Mouse (Mus musculus) MEL (cell line): Measurements from ENCODE around the gene 1700019N19Rik. TPM values are rescaled to one million over a fixed set of nuclear protein-coding genes. Genes with fewer than 3 reads are reported as not detected.

Experiments
- DNase-seq: peaks from one replicate; pipeline ENCODE4 v3.0.0; 2011; ENCODE audit warnings: low read depth, low spot score
- H3K27ac ChIP-seq: 2 replicates; pipeline ENCODE4 v1.5.1; 2012; ENCODE audit warnings: low read depth, mild to moderate bottlenecking, control low read depth, low read length, moderate library complexity; ENCODE audit not compliant: control insufficient read depth
- H3K27me3 ChIP-seq, 2 experiments: fragments of 150-350 bp in 1 of 2; sonication (generic) in 1 of 2; 2 replicates each; pipeline ENCODE4 v1.6.1; 2012; ENCODE audit warnings: low read length in 2 of 2, mild to moderate bottlenecking in 2 of 2, improper control_type of control experiment in 1 of 2, moderate library complexity in 1 of 2; ENCODE audit not compliant: insufficient read depth in 2 of 2, control insufficient read depth in 1 of 2
- H3K36me3 ChIP-seq, 2 experiments: 2 replicates each; pipeline ENCODE4 v1.6.1; 2012 to 2014; ENCODE audit warnings: low read length in 2 of 2, improper control_type of control experiment in 1 of 2, inconsistent platforms in 1 of 2, mild to moderate bottlenecking in 1 of 2; ENCODE audit not compliant: insufficient read depth in 2 of 2, control insufficient read depth in 1 of 2
- H3K4me1 ChIP-seq, 2 experiments: fragments of 150-350 bp in 1 of 2; sonication (generic) in 1 of 2; 2 replicates each; pipeline ENCODE4 v1.6.1; 2012; ENCODE audit warnings: low read length in 2 of 2, improper control_type of control experiment in 1 of 2, mild to moderate bottlenecking in 1 of 2; ENCODE audit not compliant: insufficient read depth in 2 of 2, control insufficient read depth in 1 of 2
- H3K4me3 ChIP-seq, 2 experiments: fragments of 150-350 bp in 1 of 2; sonication (generic) in 1 of 2; 2 replicates each; pipeline ENCODE4 v1.5.1; 2012; ENCODE audit warnings: low read depth in 2 of 2, low read length in 2 of 2, mild to moderate bottlenecking in 2 of 2, moderate library complexity in 2 of 2, control low read depth in 1 of 2, improper control_type of control experiment in 1 of 2; ENCODE audit not compliant: control insufficient read depth in 1 of 2, insufficient read depth in 1 of 2
- H3K79me2 ChIP-seq: 2 replicates; pipeline ENCODE4 v1.6.1; 2012; ENCODE audit warnings: mild to moderate bottlenecking, low read length, moderate library complexity; ENCODE audit not compliant: control insufficient read depth, poor library complexity, insufficient read depth
- H3K9ac ChIP-seq: 2 replicates; pipeline ENCODE4 v1.6.1; 2012; ENCODE audit warnings: low read depth, mild to moderate bottlenecking, control low read depth, low read length, moderate library complexity; ENCODE audit not compliant: control insufficient read depth, poor library complexity, severe bottlenecking
- H3K9me3 ChIP-seq: fragments of 150-350 bp; sonication (generic); replicated peaks from 2 replicates; pipeline ENCODE4 v1.6.1; 2012; ENCODE audit warnings: mild to moderate bottlenecking, low read length, improper control_type of control experiment, moderate library complexity; ENCODE audit not compliant: insufficient read depth
- BHLHE40 ChIP-seq: IDR thresholded peaks from 2 replicates; pipeline ENCODE4 v1.6.1; 2012; ENCODE audit warnings: low read depth, mild to moderate bottlenecking, inconsistent platforms, low read length, improper control_type of control experiment, borderline replicate concordance
- CHD1 ChIP-seq: IDR thresholded peaks from 2 replicates; pipeline ENCODE4 v1.6.1; 2012; ENCODE audit warnings: low read depth, mild to moderate bottlenecking, inconsistent platforms, low read length, improper control_type of control experiment
- CHD2 ChIP-seq: IDR thresholded peaks from 2 replicates; pipeline ENCODE4 v1.6.1; 2011; ENCODE audit warnings: low read length, improper control_type of control experiment
- E2F4 ChIP-seq: IDR thresholded peaks from 2 replicates; pipeline ENCODE4 v1.6.1; 2011; ENCODE audit warnings: low read depth, low read length, improper control_type of control experiment, borderline replicate concordance
- EP300 ChIP-seq, 2 experiments: IDR thresholded peaks; 2 replicates each; pipeline ENCODE4 v1.6.1; 2011; ENCODE audit warnings: improper control_type of control experiment in 2 of 2, low read length in 2 of 2, low read depth in 1 of 2, mild to moderate bottlenecking in 1 of 2
- ETS1 ChIP-seq: IDR thresholded peaks from 2 replicates; pipeline ENCODE4 v1.6.1; 2012; ENCODE audit warnings: low read depth, mild to moderate bottlenecking, inconsistent platforms, low read length, improper control_type of control experiment, moderate library complexity
- GATA1 ChIP-seq: IDR thresholded peaks from 2 replicates; pipeline ENCODE4 v1.6.1; 2011; ENCODE audit warnings: low read depth, low read length, improper control_type of control experiment
- HCFC1 ChIP-seq: IDR thresholded peaks from 2 replicates; pipeline ENCODE4 v1.6.1; 2012; ENCODE audit warnings: low read depth, mild to moderate bottlenecking, inconsistent platforms, low read length, improper control_type of control experiment, moderate library complexity
- JUND ChIP-seq: IDR thresholded peaks from 2 replicates; pipeline ENCODE4 v1.6.1; 2011; ENCODE audit warnings: low read depth, mild to moderate bottlenecking, improper control_type of control experiment, low read length
- MEF2A ChIP-seq: IDR thresholded peaks from 2 replicates; pipeline ENCODE4 v1.6.1; 2014; ENCODE audit warnings: low read depth, mild to moderate bottlenecking, inconsistent platforms, low read length, improper control_type of control experiment; ENCODE audit not compliant: poor library complexity, insufficient replicate concordance, severe bottlenecking; ENCODE audit errors: extremely low read depth
- MXI1 ChIP-seq: IDR thresholded peaks from 2 replicates; pipeline ENCODE4 v1.6.1; 2011; ENCODE audit warnings: mild to moderate bottlenecking, low read depth, low read length, improper control_type of control experiment
- MYB ChIP-seq: IDR thresholded peaks from 2 replicates; pipeline ENCODE4 v1.6.1; 2011; ENCODE audit warnings: mild to moderate bottlenecking, low read depth, low read length, improper control_type of control experiment
- MYC ChIP-seq: IDR thresholded peaks from 2 replicates; pipeline ENCODE4 v1.6.1; 2011; ENCODE audit warnings: low read depth, mild to moderate bottlenecking, low read length, improper control_type of control experiment, moderate library complexity
- NRF1 ChIP-seq: IDR thresholded peaks from 2 replicates; pipeline ENCODE4 v1.6.1; 2014; ENCODE audit warnings: low read depth, mild to moderate bottlenecking, inconsistent platforms, low read length, improper control_type of control experiment, moderate library complexity; ENCODE audit not compliant: poor library complexity, insufficient read depth, severe bottlenecking
- POLR2A ChIP-seq, 2 experiments: IDR thresholded peaks; 2 replicates each; pipeline ENCODE4 v1.6.1; 2011 to 2012; ENCODE audit warnings: low read length in 2 of 2, mild to moderate bottlenecking in 2 of 2, control low read depth in 1 of 2, improper control_type of control experiment in 1 of 2, low read depth in 1 of 2, moderate library complexity in 1 of 2; ENCODE audit not compliant: control insufficient read depth in 1 of 2, insufficient read depth in 1 of 2, poor library complexity in 1 of 2
- POLR2AphosphoS5 ChIP-seq: IDR thresholded peaks from 2 replicates; pipeline ENCODE4 v1.6.1; 2012; ENCODE audit warnings: low read depth, borderline replicate concordance, mild to moderate bottlenecking, inconsistent platforms, low read length, moderate library complexity, mixed read lengths
- TBP ChIP-seq: IDR thresholded peaks from 2 replicates; pipeline ENCODE4 v1.8.0; 2011; ENCODE audit warnings: low read depth, low read length, improper control_type of control experiment
- TCF12 ChIP-seq: IDR thresholded peaks from 2 replicates; pipeline ENCODE4 v1.6.1; 2014; ENCODE audit warnings: low read depth, mild to moderate bottlenecking, inconsistent platforms, low read length, improper control_type of control experiment, moderate library complexity
- ZNF384 ChIP-seq: IDR thresholded peaks from 2 replicates; pipeline ENCODE4 v1.6.1; 2012; ENCODE audit warnings: low read depth, mild to moderate bottlenecking, inconsistent platforms, low read length, improper control_type of control experiment
- polyA plus RNA-seq, 2 experiments: library from polyadenylated mRNA; stranded (reverse) in 1 of 2; unstranded in 1 of 2; fragments of >175 nt in 1 of 2; fragments of >200 nt in 1 of 2; gene quantifications; 2 replicates each; pipeline versions ENCODE4 v1.2.1 to v1.2.4; 2012; ENCODE audit warnings: low replicate concordance in 2 of 2, low read depth in 1 of 2; ENCODE audit not compliant: insufficient read length in 2 of 2, insufficient read depth in 1 of 2, missing spikeins in 1 of 2
- total RNA-seq: library from RNA; depleted of rRNA; stranded (reverse); fragments of 300-350 nt; gene quantifications from 2 replicates; pipeline ENCODE4 v1.2.3, GENCODE M21; 2012

The 1700019N19Rik gene
- total and polyA plus RNA-seq, 3 experiments, result not detected

DNA sequence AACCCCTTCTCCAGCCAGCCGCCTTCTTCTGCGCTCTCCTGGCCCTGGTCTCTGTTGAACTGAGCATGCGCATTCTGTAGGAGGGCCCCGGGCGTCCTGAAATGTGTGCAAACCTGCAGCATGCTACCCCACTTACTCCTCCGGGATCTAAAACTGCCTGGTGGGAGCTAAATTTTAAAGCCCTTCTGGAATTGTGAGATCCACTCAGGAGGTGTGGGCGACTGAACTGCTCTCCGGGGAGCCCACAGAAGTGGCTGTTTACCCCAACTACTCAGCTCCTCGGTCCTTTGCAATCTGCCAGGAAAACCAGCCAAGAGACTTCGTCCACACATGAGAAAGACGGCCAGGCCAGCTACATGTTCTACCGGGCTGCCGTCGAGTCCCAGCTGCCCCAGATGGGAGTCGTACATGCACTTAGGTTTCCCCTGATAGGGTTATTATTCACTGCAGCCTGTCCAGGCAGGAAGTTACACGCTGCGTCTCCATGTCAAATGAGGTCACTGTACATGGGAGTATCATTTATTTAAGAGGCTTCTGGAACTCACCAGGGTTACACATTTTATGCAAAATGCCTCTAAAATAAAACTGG lies 22.3 kb upstream of the 1700019N19Rik start:
- TF ChIP-seq CHD1, result no peak
- no peak for TF ChIP-seq MYC
- TF ChIP-seq BHLHE40, result no peak
- TF ChIP-seq GATA1, result no peak
- no peak for TF ChIP-seq POLR2A (IDR thresholded peaks at IDR 0.05; ENCODE audit: control insufficient read depth in 1 of 2, insufficient read depth in 1 of 2, low read depth in 1 of 2, low read length in 2 of 2, poor library complexity in 1 of 2)
- TF ChIP-seq ETS1, result no peak

DNA sequence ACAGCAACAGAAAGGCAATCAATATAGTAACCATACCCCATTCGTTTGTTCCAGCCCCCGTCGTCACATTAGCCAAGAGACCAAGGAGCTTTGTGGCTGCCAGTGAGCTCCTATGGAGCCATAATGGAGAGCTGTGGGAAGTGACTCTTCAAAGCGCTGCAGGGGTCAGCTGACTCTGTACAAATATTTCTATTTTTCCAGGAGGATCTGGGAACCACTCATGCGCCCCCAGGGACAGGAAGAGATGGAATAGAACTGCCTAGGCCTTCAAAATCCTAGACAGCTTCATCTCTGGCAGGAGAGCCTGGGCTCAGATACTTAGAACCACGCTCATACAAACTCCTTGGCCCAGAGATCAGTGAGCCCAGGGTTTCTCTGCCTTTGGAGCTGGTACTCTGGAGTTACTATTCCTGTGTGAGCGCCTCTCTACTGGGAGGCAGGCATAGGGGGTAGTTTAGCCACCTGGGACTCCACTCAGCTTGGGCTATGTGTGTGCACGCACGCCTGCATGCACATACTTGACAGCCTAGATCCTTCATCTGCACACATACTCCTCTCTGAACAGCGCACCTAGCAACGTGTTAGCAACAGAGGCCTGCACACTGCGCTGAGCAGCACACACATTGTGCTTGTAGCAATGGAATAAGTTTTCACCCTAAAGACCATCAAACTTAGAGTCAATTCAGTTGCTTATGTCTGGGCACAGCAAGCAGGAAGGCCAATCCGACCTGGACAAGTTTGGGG lies 21.1 kb upstream of the 1700019N19Rik start:
- no peak for DNase-seq
- no peaks in the 10 kb centered on the region for H3K36me3 ChIP-seq
- H3K27ac ChIP-seq, result no peak overlapping the region
- H3K9ac ChIP-seq, result no peak overlapping the region
- H3K4me1 ChIP-seq, result no peaks in the 10 kb centered on the region
- H3K9me3 ChIP-seq, result no peaks in the 10 kb centered on the region
- TF ChIP-seq GATA1 (no peak), JUND (no peak), CHD2 (no peak), NRF1 (no peak), MYB (no peak), MEF2A (no peak), ZNF384 (no peak), E2F4 (no peak), POLR2AphosphoS5 (no peak), MXI1 (no peak), EP300 (IDR thresholded peaks at IDR 0.05; ENCODE audit: low read depth in 1 of 2, low read length in 2 of 2) (no peak), TBP (no peak), TCF12 (no peak), ETS1 (no peak), HCFC1 (no peak), CHD1 (no peak)
- no peaks in the 10 kb centered on the region for H3K79me2 ChIP-seq
- H3K27me3 ChIP-seq, result no peaks in the 10 kb centered on the region
- H3K4me3 ChIP-seq, result no peak overlapping the region

More for the DNA sequence above, 22.3 kb upstream of the 1700019N19Rik start:
- Histone ChIP-seq H3K79me2 (no peaks in the 10 kb centered on the region), H3K4me3 (no peak overlapping the region), H3K27ac (no peak overlapping the region), H3K27me3 (no peaks in the 10 kb centered on the region), H3K9ac (no peak overlapping the region), H3K36me3 (no peaks in the 10 kb centered on the region), H3K4me1 (no peaks in the 10 kb centered on the region), H3K9me3 (no peaks in the 10 kb centered on the region)
- DNase-seq, result no peak
